18 mouse cellular contexts compared by ENCODE assay signal in the genomic region with DNA sequence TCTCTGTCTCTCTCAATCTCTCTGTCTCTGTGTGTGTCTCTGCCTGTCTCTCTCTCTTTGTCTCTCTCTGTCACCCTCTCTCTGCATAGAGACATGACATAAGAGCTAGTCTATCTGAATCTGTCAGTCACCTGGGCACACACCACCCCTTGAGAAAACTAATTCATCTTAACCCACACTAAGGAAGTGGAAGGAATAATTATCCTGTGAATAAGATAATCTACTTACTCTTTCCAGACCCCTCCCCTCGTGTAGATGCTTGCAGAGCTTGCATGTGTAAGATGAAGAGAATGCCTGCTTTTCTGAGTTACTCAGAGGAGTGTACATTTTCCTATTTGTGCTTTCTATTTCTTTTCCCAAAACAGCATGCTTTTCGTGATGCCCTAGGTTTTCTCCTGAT.
"Had no signal": no experiment of that assay in that cellular context is flagged by ENCODE, and none has a peak within 500 bp of the region (broad histone marks: within the 10 kb centered on the region; RNA-seq: fewer than 3 reads in every experiment).

No protein-coding gene starts in this region.

- H3K9ac ChIP-seq: liver, postnatal 0 days; lung, embryonic 14.5 days; midbrain, embryonic 12.5 days; midbrain, embryonic 15.5 days; neural tube, embryonic 13.5 days; neural tube, embryonic 15.5 days had no signal

- DNase-seq: liver, postnatal 0 days; lung, embryonic 14.5 days; lung, postnatal 10 days; lung, postnatal 4 days; retina, postnatal 1 day; right cerebral cortex, adult 18-20 months; right cerebral cortex, postnatal 25 days; right cerebral cortex, postnatal 4 days; spleen, adult 18-20 months; thymus, adult 18-20 months; thymus, postnatal 14 days; thymus, postnatal 36 days had no signal

- H3K27ac ChIP-seq: midbrain, embryonic 10.5 days; midbrain, embryonic 12.5 days; midbrain, embryonic 15.5 days; neural tube, embryonic 13.5 days; neural tube, embryonic 15.5 days had no signal

- H3K9me3 ChIP-seq: midbrain, embryonic 10.5 days; midbrain, embryonic 12.5 days; midbrain, embryonic 15.5 days; neural tube, embryonic 13.5 days; neural tube, embryonic 15.5 days had no signal

- H3K4me2 ChIP-seq: lung, embryonic 14.5 days; midbrain, embryonic 12.5 days; midbrain, embryonic 15.5 days; neural tube, embryonic 13.5 days; neural tube, embryonic 15.5 days had no signal

- H3K36me3 ChIP-seq: midbrain, embryonic 10.5 days; midbrain, embryonic 12.5 days; midbrain, embryonic 15.5 days; neural tube, embryonic 13.5 days; neural tube, embryonic 15.5 days had no signal

- H3K4me1 ChIP-seq: midbrain, embryonic 10.5 days; midbrain, embryonic 12.5 days; midbrain, embryonic 15.5 days; neural tube, embryonic 13.5 days; neural tube, embryonic 15.5 days had no signal

- H3K4me3 ChIP-seq: midbrain, embryonic 10.5 days; midbrain, embryonic 12.5 days; midbrain, embryonic 15.5 days; myocyte; neural tube, embryonic 13.5 days; neural tube, embryonic 15.5 days had no signal

- H3K27me3 ChIP-seq: midbrain, embryonic 12.5 days; midbrain, embryonic 15.5 days; neural tube, embryonic 13.5 days; neural tube, embryonic 15.5 days had no signal

- ATAC-seq: liver, postnatal 0 days; midbrain, embryonic 15.5 days had no signal
